Mouse (Mus musculus): ENCODE data around the gene Pptc7. TPM values are rescaled to one million over a fixed set of nuclear protein-coding genes. Genes with fewer than 3 reads are reported as not detected.

Pptc7 gene
- polyA plus RNA-seq, 1 experiment from 2014 or later = 7.1 TPM

GRCm38 (mm10) chr5:122279799-122280421, 4.3 kb upstream of the Pptc7 start:
- Histone ChIP-seq H3K4me2 (ENCODE audit: low read length) (no peak overlapping the region), H3K27ac (ENCODE audit: low read length) (no peak overlapping the region), H3K36me3 (ENCODE audit: control insufficient read depth, insufficient read depth, low read length) (no peaks in the 10 kb centered on the region), H3K9me3 (replicated peaks; ENCODE audit: control insufficient read depth, low read length, poor library complexity, severe bottlenecking) (no peaks in the 10 kb centered on the region), H3K9ac (ENCODE audit: low read depth, low read length) (no peak overlapping the region), H3K4me3 (ENCODE audit: low read depth, low read length) (no peak overlapping the region), H3K4me1 (ENCODE audit: control insufficient read depth, insufficient read depth, low read length) (no peaks in the 10 kb centered on the region; the same call in 1 of the 2 replicates), H3K27me3 (ENCODE audit: control insufficient read depth, insufficient read depth, low read depth, low read length) (no peaks in the 10 kb centered on the region)
- WGBS = 83% methylated on average over 12 of the region's 12 CpGs
- no peak for ATAC-seq

GRCm38 (mm10) chr5:122280422-122280826, 3.7 kb upstream of the Pptc7 start:
- peaks cover 3% of the 10 kb centered on the region for H3K4me1 ChIP-seq (ENCODE audit: control insufficient read depth, insufficient read depth, low read length)
- no peaks in the 10 kb centered on the region for H3K36me3 ChIP-seq (ENCODE audit: control insufficient read depth, insufficient read depth, low read length)
- no peaks in the 10 kb centered on the region for H3K27me3 ChIP-seq (ENCODE audit: control insufficient read depth, insufficient read depth, low read depth, low read length)
- H3K4me3 ChIP-seq (ENCODE audit: low read depth, low read length) = no peak overlapping the region
- H3K9me3 ChIP-seq (replicated peaks; ENCODE audit: control insufficient read depth, low read length, poor library complexity, severe bottlenecking) = no peaks in the 10 kb centered on the region
- no peak overlapping the region for H3K9ac ChIP-seq (ENCODE audit: low read depth, low read length)
- no peak for ATAC-seq
- no peak overlapping the region for H3K4me2 ChIP-seq (ENCODE audit: low read length)
- no peak overlapping the region for H3K27ac ChIP-seq (ENCODE audit: low read length)
- WGBS = 49% methylated on average over 6 of the region's 6 CpGs

GRCm38 (mm10) chr5:122280827-122281462, 3.2 kb upstream of the Pptc7 start:
- Histone ChIP-seq H3K36me3 (ENCODE audit: control insufficient read depth, insufficient read depth, low read length) (no peaks in the 10 kb centered on the region), H3K4me1 (ENCODE audit: control insufficient read depth, insufficient read depth, low read length) (peaks cover 9% of the 10 kb centered on the region), H3K4me2 (ENCODE audit: low read length) (no peak overlapping the region), H3K27ac (ENCODE audit: low read length) (no peak overlapping the region), H3K9ac (ENCODE audit: low read depth, low read length) (no peak overlapping the region), H3K4me3 (ENCODE audit: low read depth, low read length) (no peak overlapping the region), H3K9me3 (replicated peaks; ENCODE audit: control insufficient read depth, low read length, poor library complexity, severe bottlenecking) (no peaks in the 10 kb centered on the region), H3K27me3 (ENCODE audit: control insufficient read depth, insufficient read depth, low read depth, low read length) (no peaks in the 10 kb centered on the region)
- WGBS = 46% methylated on average over 19 of the region's 19 CpGs
- no peak for ATAC-seq

GRCm38 (mm10) chr5:122283828-122284182, 360 bp upstream of the Pptc7 start:
- H3K4me2 ChIP-seq (ENCODE audit: low read length) = peak overlapping the region; percentile 30
- H3K36me3 ChIP-seq (ENCODE audit: control insufficient read depth, insufficient read depth, low read length) = no peaks in the 10 kb centered on the region; the same call in 1 of the 2 replicates
- 25% methylated on average over 2 of the region's 2 CpGs for WGBS
- H3K4me1 ChIP-seq (ENCODE audit: control insufficient read depth, insufficient read depth, low read length) = peaks cover 16% of the 10 kb centered on the region
- H3K9ac ChIP-seq (ENCODE audit: low read depth, low read length) = no peak overlapping the region
- H3K27me3 ChIP-seq (ENCODE audit: control insufficient read depth, insufficient read depth, low read depth, low read length) = no peaks in the 10 kb centered on the region
- H3K27ac ChIP-seq (ENCODE audit: low read length) = no peak overlapping the region
- H3K4me3 ChIP-seq (ENCODE audit: low read depth, low read length) = peak overlapping the region; percentile 94
- H3K9me3 ChIP-seq (replicated peaks; ENCODE audit: control insufficient read depth, low read length, poor library complexity, severe bottlenecking) = no peaks in the 10 kb centered on the region
- no peak for ATAC-seq

GRCm38 (mm10) chr5:122285029-122285766, 1.0 kb downstream of the Pptc7 start:
- Histone ChIP-seq H3K27me3 (ENCODE audit: control insufficient read depth, insufficient read depth, low read depth, low read length) (no peaks in the 10 kb centered on the region), H3K4me2 (ENCODE audit: low read length) (peak overlapping the region; percentile 99), H3K9ac (ENCODE audit: low read depth, low read length) (peak overlapping the region; percentile 88), H3K9me3 (replicated peaks; ENCODE audit: control insufficient read depth, low read length, poor library complexity, severe bottlenecking) (no peaks in the 10 kb centered on the region), H3K36me3 (ENCODE audit: control insufficient read depth, insufficient read depth, low read length) (no peaks in the 10 kb centered on the region; the same call in 1 of the 2 replicates), H3K27ac (ENCODE audit: low read length) (peak overlapping the region; percentile 92), H3K4me3 (ENCODE audit: low read depth, low read length) (peak overlapping the region; percentile 94), H3K4me1 (ENCODE audit: control insufficient read depth, insufficient read depth, low read length) (peaks cover 16% of the 10 kb centered on the region)
- ATAC-seq = peak; percentile 53
- WGBS = 1% methylated on average over 34 of the region's 34 CpGs

- WGBS = 57% methylated on average over 7 of the region's 7 CpGs
- H3K4me1 ChIP-seq (ENCODE audit: control insufficient read depth, insufficient read depth, low read length) = peaks cover 16% of the 10 kb centered on the region
- H3K9me3 ChIP-seq (replicated peaks; ENCODE audit: control insufficient read depth, low read length, poor library complexity, severe bottlenecking) = no peaks in the 10 kb centered on the region
- no peak overlapping the region for H3K27ac ChIP-seq (ENCODE audit: low read length)
- peak overlapping the region; percentile 94 for H3K4me3 ChIP-seq (ENCODE audit: low read depth, low read length)
- H3K9ac ChIP-seq (ENCODE audit: low read depth, low read length) = peak overlapping the region; percentile 88; the same call in 1 of the 2 replicates
- no peaks in the 10 kb centered on the region; the same call in 1 of the 2 replicates for H3K36me3 ChIP-seq (ENCODE audit: control insufficient read depth, insufficient read depth, low read length)
- peak overlapping the region; percentile 99 for H3K4me2 ChIP-seq (ENCODE audit: low read length)
- H3K27me3 ChIP-seq (ENCODE audit: control insufficient read depth, insufficient read depth, low read depth, low read length) = no peaks in the 10 kb centered on the region
- ATAC-seq = no peak
Measured at GRCm38 (mm10) chr5:122285767-122286150, 1.6 kb downstream of the Pptc7 start.

- no peaks in the 10 kb centered on the region for H3K9me3 ChIP-seq (replicated peaks; ENCODE audit: control insufficient read depth, low read length, poor library complexity, severe bottlenecking)
- H3K9ac ChIP-seq (ENCODE audit: low read depth, low read length) = no peak overlapping the region
- H3K27ac ChIP-seq (ENCODE audit: low read length) = no peak overlapping the region
- 84% methylated on average over 10 of the region's 10 CpGs for WGBS
- H3K36me3 ChIP-seq (ENCODE audit: control insufficient read depth, insufficient read depth, low read length) = no peaks in the 10 kb centered on the region; the same call in 1 of the 2 replicates
- no peak for ATAC-seq
- H3K4me3 ChIP-seq (ENCODE audit: low read depth, low read length) = no peak overlapping the region
- H3K4me2 ChIP-seq (ENCODE audit: low read length) = peak overlapping the region; percentile 99
- no peaks in the 10 kb centered on the region for H3K27me3 ChIP-seq (ENCODE audit: control insufficient read depth, insufficient read depth, low read depth, low read length)
- H3K4me1 ChIP-seq (ENCODE audit: control insufficient read depth, insufficient read depth, low read length) = peaks cover 16% of the 10 kb centered on the region
Measured at GRCm38 (mm10) chr5:122286191-122286590, 2.0 kb downstream of the Pptc7 start.

- Histone ChIP-seq H3K4me2 (ENCODE audit: low read length) (no peak overlapping the region), H3K4me3 (ENCODE audit: low read depth, low read length) (no peak overlapping the region), H3K9me3 (replicated peaks; ENCODE audit: control insufficient read depth, low read length, poor library complexity, severe bottlenecking) (no peaks in the 10 kb centered on the region), H3K27ac (ENCODE audit: low read length) (no peak overlapping the region), H3K4me1 (ENCODE audit: control insufficient read depth, insufficient read depth, low read length) (peaks cover 21% of the 10 kb centered on the region), H3K9ac (ENCODE audit: low read depth, low read length) (no peak overlapping the region), H3K27me3 (ENCODE audit: control insufficient read depth, insufficient read depth, low read depth, low read length) (no peaks in the 10 kb centered on the region), H3K36me3 (ENCODE audit: control insufficient read depth, insufficient read depth, low read length) (no peaks in the 10 kb centered on the region; the same call in 1 of the 2 replicates)
- 96% methylated on average over 4 of the region's 4 CpGs for WGBS
- no peak for ATAC-seq
Measured at GRCm38 (mm10) chr5:122287026-122287425, 2.9 kb downstream of the Pptc7 start.
